Mouse (Mus musculus) urinary bladder, postnatal 4 days (tissue): ENCODE data around the gene Abca1.

Experiments
- DNase-seq, 2 experiments: peaks; one replicate each; pipeline ENCODE4 v3.0.0; 2021 to 2022; ENCODE audit warnings: low spot score in 2 of 2

Abca1 gene

GRCm38 (mm10) chr4:53149644-53150043 lies 10.1 kb downstream of the Abca1 start:
- no peak for DNase-seq

DNA sequence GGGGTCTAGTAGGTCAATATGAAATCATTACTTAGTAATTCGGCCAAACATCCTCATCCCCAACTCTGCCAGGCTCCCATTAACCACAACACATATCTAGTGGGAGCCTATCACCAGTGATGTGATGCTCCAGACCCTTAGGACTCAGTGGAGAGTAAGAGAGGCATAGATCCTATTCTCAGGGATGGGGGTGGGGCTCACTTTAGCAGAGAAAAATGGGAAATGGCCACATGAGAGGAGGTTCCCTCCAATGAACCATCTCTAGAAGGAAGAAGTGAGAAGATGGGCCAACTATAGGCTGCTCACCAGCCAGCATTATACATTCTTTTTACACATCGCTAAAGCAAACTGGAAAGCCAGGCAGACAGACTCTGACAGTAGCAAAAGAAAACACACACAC lies 10.9 kb downstream of the Abca1 start:
- no peak for DNase-seq

DNA sequence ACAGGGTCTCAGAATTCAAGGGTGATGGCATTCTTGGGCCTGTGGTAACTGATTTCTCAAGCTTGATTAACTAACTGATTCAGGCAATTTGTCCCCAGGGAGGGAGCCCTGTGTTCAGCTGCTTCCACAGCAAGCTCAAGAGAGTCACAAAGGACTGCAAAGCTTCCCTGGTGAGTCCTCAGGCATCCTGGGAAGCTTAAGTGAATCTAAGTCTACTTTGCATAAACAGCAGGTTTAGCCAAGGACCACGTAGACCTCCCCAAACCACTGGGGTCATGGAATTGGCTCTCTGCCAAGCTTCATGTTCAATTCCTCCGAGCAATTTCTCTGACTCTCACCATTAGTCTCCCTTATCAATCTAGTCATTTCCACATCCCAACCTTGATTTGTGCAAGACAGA lies 12.2 kb downstream of the Abca1 start:
- DNase-seq = no peak

DNA sequence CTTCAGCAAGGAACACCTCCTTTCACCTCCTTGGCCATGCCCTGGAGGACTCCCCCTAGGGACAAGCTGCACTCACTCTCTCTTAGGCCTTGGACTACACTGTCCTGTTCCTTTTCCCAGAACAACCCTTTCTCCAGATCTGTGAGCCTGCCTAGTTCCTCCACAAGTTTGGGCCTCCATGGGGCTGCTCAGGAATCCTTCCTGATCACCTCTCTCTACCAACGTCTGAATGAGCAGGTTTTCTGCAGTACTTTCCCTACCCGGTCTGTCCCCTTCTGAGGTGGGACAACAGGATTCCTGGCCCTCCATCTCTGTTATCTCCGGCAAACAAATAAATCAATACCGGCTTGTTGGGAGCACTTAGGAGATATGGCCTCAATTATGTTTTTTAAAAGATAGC lies 12.6 kb downstream of the Abca1 start:
- DNase-seq = no peak

- no peak for DNase-seq
Observed at GRCm38 (mm10) chr4:53146227-53146949, 13.3 kb downstream of the Abca1 start.

DNA sequence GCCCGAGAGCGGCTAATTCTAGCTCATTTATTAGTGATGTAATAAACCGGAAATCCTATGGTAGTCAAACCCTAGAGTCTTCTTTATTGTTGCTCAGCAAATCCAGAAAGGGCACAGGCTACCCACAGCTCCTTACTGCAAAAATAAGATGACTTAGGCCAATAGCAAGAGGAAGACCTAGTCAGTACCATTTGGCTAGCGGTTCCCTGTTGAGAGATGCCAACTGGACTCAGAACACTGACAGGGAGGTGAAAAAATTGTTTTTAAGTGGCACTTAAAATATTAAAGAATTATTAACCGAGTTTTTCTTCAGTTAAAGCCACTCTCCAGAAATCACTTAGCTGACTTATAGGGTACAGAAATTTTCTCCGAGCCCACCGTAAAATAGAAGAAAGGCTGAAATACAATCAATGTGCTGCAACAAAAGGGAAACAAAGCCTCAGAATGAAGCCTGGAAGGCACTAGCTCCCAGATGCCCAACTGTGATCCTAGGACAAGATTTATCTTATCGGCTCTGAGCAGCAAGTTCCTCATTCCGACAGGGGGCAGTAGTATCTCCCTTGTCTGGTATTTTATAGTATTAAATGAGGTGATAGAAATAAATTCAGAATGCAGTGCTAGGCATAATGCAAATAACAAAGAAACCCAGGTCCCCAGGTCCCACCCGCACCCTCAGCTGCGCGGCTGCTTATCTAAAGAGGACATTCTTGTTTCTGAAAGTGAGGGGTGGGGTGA lies 14.1 kb downstream of the Abca1 start:
- no peak for DNase-seq

- DNase-seq = no peak
Observed at GRCm38 (mm10) chr4:53144571-53144970, 15.1 kb downstream of the Abca1 start.

- DNase-seq = no peak
Observed at GRCm38 (mm10) chr4:53144021-53144420, 15.7 kb downstream of the Abca1 start.

GRCm38 (mm10) chr4:53140678-53141077 lies 19.0 kb downstream of the Abca1 start:
- DNase-seq = no peak

DNA sequence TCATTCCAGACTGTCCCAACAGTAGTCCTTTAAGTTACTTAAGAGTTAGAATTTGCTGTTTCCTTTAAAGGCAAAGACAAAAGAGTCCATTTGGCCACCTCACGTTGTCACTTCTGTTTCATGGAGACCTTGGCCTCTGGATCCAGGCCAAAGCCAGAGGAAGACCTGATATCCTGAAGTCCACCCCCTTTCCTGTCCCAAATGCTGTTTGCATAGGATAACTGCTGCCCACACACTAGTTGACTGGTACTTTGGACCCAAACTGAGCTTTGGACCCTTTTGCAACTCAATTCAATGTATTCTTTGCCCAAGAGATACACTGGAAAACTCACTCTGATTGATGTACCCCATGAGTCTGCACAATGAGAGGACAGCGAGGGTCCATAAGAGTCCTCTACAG lies 20.2 kb downstream of the Abca1 start:
- no peak for DNase-seq

- DNase-seq = no peak
Observed at GRCm38 (mm10) chr4:53138974-53139373, 20.7 kb downstream of the Abca1 start.

DNA sequence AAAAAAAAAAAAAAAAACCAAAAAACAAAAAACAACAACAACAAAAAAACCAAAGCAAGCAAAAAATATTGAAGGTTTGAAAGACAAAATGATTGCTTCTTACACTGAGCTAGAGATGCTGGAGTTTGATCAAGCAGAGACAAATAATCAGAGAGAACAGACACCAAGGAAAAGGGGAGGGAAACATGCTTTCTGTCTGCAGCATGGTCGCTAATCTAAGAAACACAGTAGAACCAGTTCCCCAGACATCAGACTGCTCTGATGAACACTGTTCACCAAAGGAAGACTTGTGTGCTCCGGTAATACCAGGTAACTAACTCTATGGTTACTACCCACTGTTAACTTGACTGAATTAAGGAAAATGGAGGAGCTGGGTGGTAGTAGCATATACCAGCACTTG lies 22.6 kb downstream of the Abca1 start:
- DNase-seq = no peak

GRCm38 (mm10) chr4:53134816-53135215 lies 24.9 kb downstream of the Abca1 start:
- DNase-seq = no peak

DNA sequence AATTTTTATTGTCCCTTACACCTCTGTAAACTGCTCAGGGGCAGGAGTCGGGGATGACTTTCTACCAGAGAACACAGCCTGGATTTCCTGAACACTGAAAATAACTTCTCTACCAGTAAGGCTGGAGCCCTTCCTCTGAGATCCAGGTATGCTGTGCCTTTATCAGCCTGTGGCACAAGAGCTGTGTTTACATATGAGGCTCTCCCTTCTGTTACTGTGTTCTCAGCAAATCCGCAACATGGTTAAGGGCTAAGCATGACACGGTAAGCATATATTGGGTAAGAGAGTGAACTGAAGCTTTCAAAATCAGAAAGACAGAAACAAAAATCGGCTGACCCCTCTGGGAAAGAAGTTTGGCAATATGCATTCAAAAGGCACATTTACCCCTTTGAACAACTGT lies 25.7 kb downstream of the Abca1 start:
- DNase-seq = no peak

- DNase-seq = no peak
Observed at GRCm38 (mm10) chr4:53131538-53131937, 28.2 kb downstream of the Abca1 start.

- no peak for DNase-seq
Observed at GRCm38 (mm10) chr4:53130622-53131517, 28.8 kb downstream of the Abca1 start.

GRCm38 (mm10) chr4:53129716-53130301 lies 29.9 kb downstream of the Abca1 start:
- DNase-seq = no peak

GRCm38 (mm10) chr4:53127266-53127665 lies 32.4 kb downstream of the Abca1 start:
- DNase-seq = no peak

GRCm38 (mm10) chr4:53126794-53127193 lies 32.9 kb downstream of the Abca1 start:
- DNase-seq = no peak

DNA sequence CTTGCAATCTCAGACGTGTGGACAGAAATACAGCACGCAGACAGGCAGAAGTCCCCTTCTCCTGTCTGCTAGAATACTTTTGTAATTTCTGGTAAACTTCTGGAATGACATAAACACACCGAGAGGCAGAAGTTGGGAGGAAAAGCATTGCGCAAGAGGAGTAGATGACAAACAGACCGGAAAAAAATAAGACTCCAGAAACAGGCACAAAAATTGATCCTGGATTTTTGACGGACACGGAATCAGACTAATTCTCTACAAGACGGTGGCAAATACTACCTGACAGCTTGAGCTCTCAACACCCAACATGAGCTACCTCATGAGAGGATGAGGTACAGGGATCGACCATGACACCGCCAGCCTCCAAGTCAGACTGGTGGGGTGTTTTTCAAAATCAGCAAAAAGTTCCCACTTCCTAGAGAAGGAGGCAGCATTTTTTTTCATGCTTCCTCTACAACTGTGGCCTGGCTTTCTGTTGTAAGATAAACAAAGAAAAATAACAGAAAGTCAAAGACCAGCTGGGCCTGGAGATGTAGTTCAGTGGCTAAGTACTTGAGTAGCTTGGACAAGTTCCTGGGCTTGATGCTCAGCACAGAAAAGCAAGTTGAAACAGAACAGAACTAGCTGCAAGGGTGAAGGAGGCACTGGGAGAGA lies 34.7 kb downstream of the Abca1 start:
- DNase-seq = no peak

DNA sequence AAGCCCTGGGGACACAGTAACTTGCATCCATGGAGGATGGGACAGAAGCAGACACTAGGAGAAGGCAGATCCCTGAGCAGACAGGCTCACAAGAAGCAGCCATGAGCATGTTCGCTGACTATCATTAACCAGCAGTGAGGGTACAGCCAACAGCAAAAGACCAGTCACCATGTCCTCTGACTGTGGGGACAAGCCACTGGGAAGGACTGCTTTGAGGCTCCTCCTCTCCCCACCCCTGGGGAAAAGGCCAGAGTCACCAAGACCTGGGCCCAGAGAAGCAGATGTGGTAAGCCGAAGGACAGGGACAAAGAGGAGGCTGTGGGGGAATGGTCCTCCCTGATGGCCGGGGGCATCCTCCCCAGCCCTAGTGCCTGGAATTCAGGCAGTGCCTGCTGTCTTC lies 37.4 kb downstream of the Abca1 start:
- no peak for DNase-seq
